Mouse (Mus musculus) lung, adult 2 months (tissue): ENCODE results near the gene Eif4enif1.

Experiments used
- CTCF ChIP-seq: fragments of 200-500 bp; IDR thresholded peaks from 2 replicates; pipeline ENCODE4 v1.5.1; 2011; ENCODE audit warnings: mild to moderate bottlenecking, low read length, control low read depth; ENCODE audit not compliant: insufficient read depth
- POLR2A ChIP-seq: fragments of 200-500 bp; IDR thresholded peaks from 2 replicates; pipeline ENCODE4 v1.6.1; 2011; ENCODE audit warnings: low read depth, mild to moderate bottlenecking, control low read depth, low read length, borderline replicate concordance; ENCODE audit errors: extremely low read depth

- TF ChIP-seq CTCF (no peak), POLR2A (no peak)
Measured at GRCm38 (mm10) chr11:3292062-3292421, 89.8 kb downstream of the Eif4enif1 start.
